ENCODE assay signal across 21 mouse cellular contexts in genomic region chr19:10139736-10140135, GRCm38 (mm10).
"Had no signal": no experiment of that assay in that cellular context is flagged by ENCODE, and none has a peak within 500 bp of the region (broad histone marks: within the 10 kb centered on the region; RNA-seq: fewer than 3 reads in every experiment).

No protein-coding gene starts in this region.

- H3K36me3 ChIP-seq: kidney, embryonic 15.5 days; limb, embryonic 13.5 days; midbrain, embryonic 12.5 days; midbrain, embryonic 15.5 days; neural tube, embryonic 12.5 days; neural tube, embryonic 15.5 days had no signal

- ATAC-seq: liver, postnatal 0 days; lung, postnatal 0 days; midbrain, embryonic 15.5 days had no signal

- H3K27me3 ChIP-seq: kidney, embryonic 15.5 days; limb, embryonic 13.5 days; midbrain, embryonic 12.5 days; midbrain, embryonic 15.5 days; neural tube, embryonic 12.5 days; neural tube, embryonic 15.5 days had no signal

- H3K4me2 ChIP-seq: kidney, embryonic 15.5 days; limb, embryonic 13.5 days; lung, embryonic 14.5 days; midbrain, embryonic 12.5 days; midbrain, embryonic 15.5 days; neural tube, embryonic 12.5 days; neural tube, embryonic 15.5 days had no signal

- H3K27ac ChIP-seq: kidney, embryonic 15.5 days; limb, embryonic 13.5 days; liver, embryonic 14.5 days; macrophage; midbrain, embryonic 12.5 days; midbrain, embryonic 15.5 days; neural tube, embryonic 12.5 days; neural tube, embryonic 15.5 days; stomach, postnatal 0 days had no signal

- DNase-seq: kidney, postnatal 10 days; kidney, postnatal 36 days; left cerebral cortex, postnatal 4 days; liver, postnatal 0 days; lung, embryonic 14.5 days; right cerebral cortex, adult 18-20 months; right cerebral cortex, postnatal 14 days; right cerebral cortex, postnatal 4 days; thymus, adult 2 months; thymus, postnatal 14 days; thymus, postnatal 4 days had no signal

- H3K4me1 ChIP-seq: limb, embryonic 13.5 days; midbrain, embryonic 15.5 days; neural tube, embryonic 12.5 days had no signal

- H3K4me3 ChIP-seq: kidney, embryonic 15.5 days; limb, embryonic 13.5 days; midbrain, embryonic 12.5 days; midbrain, embryonic 15.5 days; neural tube, embryonic 12.5 days; neural tube, embryonic 15.5 days had no signal

- H3K9me3 ChIP-seq: kidney, embryonic 15.5 days; limb, embryonic 13.5 days; midbrain, embryonic 12.5 days; midbrain, embryonic 15.5 days; neural tube, embryonic 12.5 days; neural tube, embryonic 15.5 days had no signal

- H3K9ac ChIP-seq: kidney, embryonic 15.5 days; limb, embryonic 13.5 days; liver, embryonic 14.5 days; liver, postnatal 0 days; lung, embryonic 14.5 days; midbrain, embryonic 12.5 days; midbrain, embryonic 15.5 days; neural tube, embryonic 12.5 days; neural tube, embryonic 15.5 days had no signal
